ENCODE assay signal across 10 mouse cellular contexts in genomic region chr13:43196000-43196399, GRCm38 (mm10). TPM values are rescaled to one million over a fixed set of nuclear protein-coding genes. Genes with fewer than 3 reads are reported as not detected.
A peak's percentile ranks its signal among the peaks of the same experiment; 100 is the strongest.
DNase-seq lines count a peak whose midpoint lies in the region; ATAC-seq and TF ChIP-seq lines count a peak whose summit lies in the region.
"Had no signal": no experiment of that assay in that cellular context is flagged by ENCODE, and none has a peak within 500 bp of the region (broad histone marks: within the 10 kb centered on the region; RNA-seq: fewer than 3 reads in every experiment).

No protein-coding gene starts in this region.

- no peak overlapping the region for H3K27ac ChIP-seq in hindbrain, postnatal 0 days
- no peak overlapping the region for H3K27ac ChIP-seq in hindbrain, embryonic 16.5 days (ENCODE audit: low read depth, low read length)
- H3K27ac ChIP-seq in heart, embryonic 15.5 days = peak overlapping the region; percentile 72
- H3K27ac ChIP-seq in stomach, postnatal 0 days (replicated peaks) = no peak overlapping the region
- H3K27ac ChIP-seq: limb, embryonic 13.5 days had no signal

- H3K4me1 ChIP-seq in hindbrain, postnatal 0 days (ENCODE audit: insufficient read depth, low read length) = no peaks in the 10 kb centered on the region
- H3K4me1 ChIP-seq in hindbrain, embryonic 16.5 days (ENCODE audit: control insufficient read depth, insufficient read depth, low read depth, low read length) = no peaks in the 10 kb centered on the region
- H3K4me1 ChIP-seq in heart, embryonic 15.5 days (replicated peaks) = peaks cover 55% of the 10 kb centered on the region
- peaks cover 3% of the 10 kb centered on the region; the same call in 1 of the 2 replicates for H3K4me1 ChIP-seq in stomach, postnatal 0 days (replicated peaks; ENCODE audit: control insufficient read depth, insufficient read depth)

- no peaks in the 10 kb centered on the region for H3K9me3 ChIP-seq in hindbrain, postnatal 0 days (ENCODE audit: low read length)
- H3K9me3 ChIP-seq in hindbrain, embryonic 16.5 days (ENCODE audit: control insufficient read depth, low read length) = no peaks in the 10 kb centered on the region
- no peaks in the 10 kb centered on the region for H3K9me3 ChIP-seq in heart, embryonic 15.5 days (replicated peaks)
- H3K9me3 ChIP-seq in stomach, postnatal 0 days (ENCODE audit: control insufficient read depth, low read length) = no peaks in the 10 kb centered on the region
- H3K9me3 ChIP-seq: limb, embryonic 13.5 days had no signal

- H3K9ac ChIP-seq in hindbrain, postnatal 0 days (replicated peaks; ENCODE audit: low read length) = no peak overlapping the region
- no peak overlapping the region for H3K9ac ChIP-seq in hindbrain, embryonic 16.5 days (ENCODE audit: low read depth, low read length)
- H3K9ac ChIP-seq in heart, embryonic 15.5 days = no peak overlapping the region
- H3K9ac ChIP-seq in stomach, postnatal 0 days (ENCODE audit: low read length) = no peak overlapping the region
- H3K9ac ChIP-seq: limb, embryonic 13.5 days had no signal

- H3K36me3 ChIP-seq in hindbrain, postnatal 0 days (ENCODE audit: insufficient read depth, low read length) = no peaks in the 10 kb centered on the region
- H3K36me3 ChIP-seq in hindbrain, embryonic 16.5 days (ENCODE audit: control insufficient read depth, insufficient read depth, low read length) = no peaks in the 10 kb centered on the region
- no peaks in the 10 kb centered on the region for H3K36me3 ChIP-seq in heart, embryonic 15.5 days
- no peaks in the 10 kb centered on the region for H3K36me3 ChIP-seq in stomach, postnatal 0 days (ENCODE audit: control insufficient read depth, insufficient read depth, low read length)
- H3K36me3 ChIP-seq: limb, embryonic 13.5 days had no signal

- TF ChIP-seq CTCF in hindbrain, postnatal 0 days (IDR thresholded peaks at IDR 0.05; ENCODE audit: low read depth) = peak; percentile 53
- peak; percentile 56 for TF ChIP-seq CTCF in stomach, postnatal 0 days (IDR thresholded peaks at IDR 0.05; ENCODE audit: low read depth)

- 58% methylated on average over 7 of the region's 7 CpGs for WGBS in hindbrain, postnatal 0 days
- WGBS in hindbrain, embryonic 16.5 days = 63% methylated on average over 7 of the region's 7 CpGs
- WGBS in heart, embryonic 15.5 days = 11% methylated on average over 7 of the region's 7 CpGs
- WGBS in stomach, postnatal 0 days = 22% methylated on average over 7 of the region's 7 CpGs

- TF ChIP-seq EP300 in stomach, postnatal 0 days (optimal IDR thresholded peaks at IDR 0.05) = no peak

- ATAC-seq in hindbrain, postnatal 0 days = 0 out of 2 replicates have a peak, but pooled peaks have one; percentile 53
- ATAC-seq in hindbrain, embryonic 16.5 days = no peak
- peak; percentile 88 for ATAC-seq in heart, embryonic 15.5 days (replicated peaks; ENCODE audit: insufficient number of reproducible peaks, insufficient read depth, low FRiP score, low read depth)
- no peak for ATAC-seq in stomach, postnatal 0 days (ENCODE audit: low FRiP score, low TSS enrichment)
- ATAC-seq in frontal cortex, adult (ENCODE audit: low TSS enrichment) = no peak

- no peak overlapping the region for H3K4me2 ChIP-seq in hindbrain, postnatal 0 days (ENCODE audit: low read depth, low read length)
- no peak overlapping the region for H3K4me2 ChIP-seq in hindbrain, embryonic 16.5 days (ENCODE audit: low read length)
- peak overlapping the region; percentile 9; the same call in 1 of the 2 replicates for H3K4me2 ChIP-seq in heart, embryonic 15.5 days
- no peak overlapping the region for H3K4me2 ChIP-seq in stomach, postnatal 0 days (replicated peaks; ENCODE audit: low read depth)
- H3K4me2 ChIP-seq: limb, embryonic 13.5 days had no signal

- intact Hi-C loops in left cerebral cortex, postnatal 25 days (cut with DNase I) = no loop called here

- DNase-seq in hindbrain, postnatal 0 days (ENCODE audit: low spot score) = no peak
- DNase-seq in ovary, postnatal 36 days (ENCODE audit: low spot score) = peak; percentile 38
- DNase-seq in ovary, postnatal 14 days (ENCODE audit: low spot score) = no peak
- DNase-seq in stomach, postnatal 0 days (ENCODE audit: low spot score) = no peak
- no peak for DNase-seq in left cerebral cortex, postnatal 25 days (ENCODE audit: low spot score in 2 of 2)
- DNase-seq: adrenal gland, adult 2 months had no signal

- no peak overlapping the region for H3K4me3 ChIP-seq in hindbrain, postnatal 0 days (ENCODE audit: low read length)
- no peak overlapping the region for H3K4me3 ChIP-seq in hindbrain, embryonic 16.5 days (ENCODE audit: low read length)
- H3K4me3 ChIP-seq in heart, embryonic 15.5 days = no peak overlapping the region
- no peak overlapping the region for H3K4me3 ChIP-seq in stomach, postnatal 0 days (ENCODE audit: low read depth, low read length)
- H3K4me3 ChIP-seq: limb, embryonic 13.5 days had no signal

- no peaks in the 10 kb centered on the region for H3K27me3 ChIP-seq in hindbrain, postnatal 0 days (ENCODE audit: insufficient read depth, low read length)
- no peaks in the 10 kb centered on the region for H3K27me3 ChIP-seq in hindbrain, embryonic 16.5 days (replicated peaks; ENCODE audit: control insufficient read depth, insufficient read depth, low read length)
- H3K27me3 ChIP-seq in heart, embryonic 15.5 days = 0 out of 2 replicates have a peak, but pooled peaks cover 6% of the 10 kb centered on the region
- H3K27me3 ChIP-seq in stomach, postnatal 0 days (ENCODE audit: control insufficient read depth, insufficient read depth, low read length) = no peaks in the 10 kb centered on the region

RNA-seq across cellular contexts. Expression of gene Tbc1d7, which starts 24.7 kb away (rescaled TPM):
- total RNA-seq in hindbrain, postnatal 0 days (2014; rRNA removed) = 39.9 and 42.7 TPM in 2 replicates
- 86.6 and 87.9 TPM in 2 replicates for polyA plus RNA-seq in hindbrain, postnatal 0 days (2015; fragmentation: Nextera tagmentation; extraction: Ambion mirVana)
- 85.3 and 86.0 TPM in 2 replicates for polyA plus RNA-seq in hindbrain, embryonic 16.5 days (2015; fragmentation: Nextera tagmentation; extraction: Ambion mirVana)
- 50.1 and 54.5 TPM in 2 replicates for polyA plus RNA-seq in heart, embryonic 15.5 days (2015; fragmentation: Nextera tagmentation; extraction: Ambion mirVana)
- 30.9 and 31.3 TPM in 2 replicates for polyA plus RNA-seq in stomach, postnatal 0 days (2015; fragmentation: Nextera tagmentation; extraction: Ambion mirVana)
- 10 to 100 TPM; 33.0 to 34.5 TPM for total RNA-seq in left cerebral cortex, postnatal 25 days (2021)

Comparison
In these comparisons a context has a peak if more than half of its experiments do, and no peak if none do; other contexts are left out.
1. ATAC-seq: peak in hindbrain, postnatal 0 days (single experiment) and heart, embryonic 15.5 days (single experiment); none in hindbrain, embryonic 16.5 days (single experiment), stomach, postnatal 0 days (single experiment) and frontal cortex, adult (single experiment).